Mouse (Mus musculus) stomach, postnatal 0 days (tissue): ENCODE measurements around the gene Zbtb9. TPM values are rescaled to one million over a fixed set of nuclear protein-coding genes. Genes with fewer than 3 reads are reported as not detected.
A peak's percentile ranks its signal among the peaks of the same experiment; 100 is the strongest.

ENCODE experiments used
- ATAC-seq: fragments of 200-750 bp; cut with Nextera tagmentation; 2 replicates; pipeline ENCODE4 v1.8.0; 2017; ENCODE audit not compliant: low FRiP score, low TSS enrichment
- DNase-seq: peaks from one replicate; pipeline ENCODE4 v3.0.0-alpha.2; 2016; ENCODE audit warnings: low spot score
- H3K27ac ChIP-seq: fragments of 300-500 bp; sonication (generic); replicated peaks from 2 replicates; pipeline ENCODE4 v1.5.1; 2014; ENCODE audit warnings: mild to moderate bottlenecking, control low read depth
- H3K27me3 ChIP-seq: fragments of 300-500 bp; sonication (generic); 2 replicates; pipeline ENCODE4 v1.6.1; 2014; ENCODE audit warnings: low read length; ENCODE audit not compliant: control insufficient read depth, insufficient read depth
- H3K36me3 ChIP-seq: fragments of 300-500 bp; sonication (generic); 2 replicates; pipeline ENCODE4 v1.6.1; 2014; ENCODE audit warnings: low read length, mixed read lengths; ENCODE audit not compliant: control insufficient read depth, insufficient read depth
- H3K4me1 ChIP-seq: fragments of 300-500 bp; sonication (generic); replicated peaks from 2 replicates; pipeline ENCODE4 v1.6.1; 2014; ENCODE audit warnings: antibody characterized with exemption; ENCODE audit not compliant: control insufficient read depth, insufficient read depth
- H3K4me2 ChIP-seq: fragments of 300-500 bp; sonication (generic); replicated peaks from 2 replicates; pipeline ENCODE4 v1.6.1; 2014; ENCODE audit warnings: low read depth, mild to moderate bottlenecking, control low read depth, moderate library complexity
- H3K4me3 ChIP-seq: fragments of 300-500 bp; sonication (generic); 2 replicates; pipeline ENCODE4 v1.5.1; 2014; ENCODE audit warnings: low read depth, low read length, control low read depth
- H3K9ac ChIP-seq: fragments of 300-500 bp; sonication (generic); 2 replicates; pipeline ENCODE4 v1.6.1; 2014; ENCODE audit warnings: mild to moderate bottlenecking, low read length, control low read depth, mixed read lengths
- H3K9me3 ChIP-seq: fragments of 300-500 bp; sonication (generic); 2 replicates; pipeline ENCODE4 v1.6.1; 2016; ENCODE audit warnings: low read length; ENCODE audit not compliant: control insufficient read depth
- CTCF ChIP-seq: IDR thresholded peaks from 2 replicates; pipeline ENCODE4 v1.5.1; 2016; ENCODE audit warnings: antibody characterized with exemption, low read depth, mild to moderate bottlenecking, moderate library complexity
- EP300 ChIP-seq: optimal IDR thresholded peaks from 2 replicates; pipeline ENCODE3; 2016; ENCODE audit warnings: antibody characterized with exemption
- WGBS: fragments of 180-500 bp; shearing (Covaris S2); extraction: QIAGEN DNeasy Blood & Tissue Kit; methylation state at CpG from one replicate; pipeline ENCODE4 v1.1.7; 2014; 5-methylcytosine and 5-hydroxymethylcytosine counted together
- polyA plus RNA-seq: library from polyadenylated mRNA; unstranded; fragments of >200 nt; fragmentation: Nextera tagmentation; extraction: Ambion mirVana; gene quantifications from 2 replicates; pipeline ENCODE4 v1.2.1, GENCODE M21; 2015

Gene Zbtb9
- polyA plus RNA-seq, 1 experiment from 2014 or later = 6.9 TPM

DNA sequence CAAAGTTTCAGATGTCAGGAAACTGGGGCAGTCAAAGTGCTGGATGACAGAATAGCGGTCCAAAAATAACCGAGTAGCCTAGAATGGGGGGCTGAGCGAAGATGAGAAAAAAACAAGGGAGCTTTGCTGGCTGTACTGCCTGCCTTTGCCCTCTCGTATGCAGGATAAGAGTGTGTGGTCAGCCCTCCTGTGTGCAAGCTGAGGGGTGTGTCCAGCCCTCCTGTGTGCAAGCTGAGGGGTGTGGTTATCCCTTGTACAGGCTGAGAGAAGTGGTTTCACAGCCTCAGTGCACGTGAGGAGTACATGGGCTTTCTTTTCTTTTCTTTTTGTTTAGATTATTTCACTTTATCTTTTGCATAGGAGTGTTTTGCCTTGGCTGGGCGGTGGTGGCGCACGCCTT lies 22.6 kb downstream of the Zbtb9 start:
- DNase-seq (peak; percentile 45), ATAC-seq (peak; percentile 57; the same call in 1 of the 2 replicates)
- Histone ChIP-seq H3K27ac (no peak overlapping the region), H3K27me3 (no peaks in the 10 kb centered on the region), H3K4me1 (no peaks in the 10 kb centered on the region), H3K9me3 (no peaks in the 10 kb centered on the region), H3K4me2 (no peak overlapping the region), H3K9ac (no peak overlapping the region), H3K36me3 (no peaks in the 10 kb centered on the region), H3K4me3 (no peak overlapping the region)
- TF ChIP-seq EP300 (no peak), CTCF (no peak)
- 53% methylated on average over 8 of the region's 8 CpGs for WGBS

GRCm38 (mm10) chr17:26997661-26998060 lies 24.7 kb downstream of the Zbtb9 start:
- H3K4me2 ChIP-seq = no peak overlapping the region
- H3K27ac ChIP-seq = no peak overlapping the region
- ATAC-seq (no peak), DNase-seq (no peak)
- no peaks in the 10 kb centered on the region for H3K36me3 ChIP-seq
- H3K4me3 ChIP-seq = no peak overlapping the region
- H3K9ac ChIP-seq = no peak overlapping the region
- no peaks in the 10 kb centered on the region for H3K9me3 ChIP-seq
- no peak for TF ChIP-seq EP300
- no peak for TF ChIP-seq CTCF
- 82% methylated on average over 4 of the region's 4 CpGs for WGBS
- no peaks in the 10 kb centered on the region for H3K27me3 ChIP-seq
- no peaks in the 10 kb centered on the region for H3K4me1 ChIP-seq

GRCm38 (mm10) chr17:26998283-26998682 lies 25.3 kb downstream of the Zbtb9 start:
- TF ChIP-seq CTCF (no peak), EP300 (no peak)
- Histone ChIP-seq H3K27ac (no peak overlapping the region), H3K4me1 (no peaks in the 10 kb centered on the region), H3K27me3 (no peaks in the 10 kb centered on the region), H3K9ac (no peak overlapping the region), H3K36me3 (no peaks in the 10 kb centered on the region), H3K9me3 (no peaks in the 10 kb centered on the region), H3K4me2 (no peak overlapping the region), H3K4me3 (no peak overlapping the region)
- no peak for DNase-seq
- 77% methylated on average over 15 of the region's 15 CpGs for WGBS
- no peak for ATAC-seq

DNA sequence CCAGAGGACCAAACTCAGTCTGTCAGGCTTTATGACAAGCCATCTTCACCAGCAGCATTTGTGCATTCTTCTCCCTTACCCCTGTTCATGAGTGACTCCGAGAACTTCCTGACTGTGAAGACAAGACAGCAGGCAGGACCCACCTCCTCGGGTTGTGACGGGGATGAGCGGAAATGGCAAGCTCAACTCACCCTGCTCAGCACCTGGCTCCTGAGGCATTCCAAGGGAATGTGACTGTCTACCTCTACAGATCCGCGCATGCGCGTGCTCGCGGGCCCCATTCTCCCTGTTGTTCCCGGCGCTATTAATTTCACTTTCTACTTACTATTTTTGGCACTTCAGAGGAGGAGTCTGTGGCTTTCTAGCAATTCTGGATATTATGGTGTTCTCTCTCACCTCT lies 27.0 kb downstream of the Zbtb9 start:
- H3K27ac ChIP-seq = no peak overlapping the region
- no peak overlapping the region for H3K4me2 ChIP-seq
- WGBS = 61% methylated on average over 12 of the region's 12 CpGs

GRCm38 (mm10) chr17:27001151-27001550 lies 28.2 kb downstream of the Zbtb9 start:
- WGBS = 70% methylated on average over 7 of the region's 7 CpGs
- TF ChIP-seq CTCF = peak; percentile 63
- TF ChIP-seq EP300 = no peak
- peak; percentile 34 for DNase-seq

More for the DNA sequence above, 27.0 kb downstream of the Zbtb9 start:
- H3K4me1 ChIP-seq = no peaks in the 10 kb centered on the region
- no peak overlapping the region for H3K4me3 ChIP-seq
- ATAC-seq = no peak
- TF ChIP-seq EP300 = no peak
- no peak for TF ChIP-seq CTCF
- no peak for DNase-seq
- H3K9me3 ChIP-seq = no peaks in the 10 kb centered on the region
- H3K27me3 ChIP-seq = no peaks in the 10 kb centered on the region
- H3K9ac ChIP-seq = no peak overlapping the region
- no peaks in the 10 kb centered on the region for H3K36me3 ChIP-seq

DNA sequence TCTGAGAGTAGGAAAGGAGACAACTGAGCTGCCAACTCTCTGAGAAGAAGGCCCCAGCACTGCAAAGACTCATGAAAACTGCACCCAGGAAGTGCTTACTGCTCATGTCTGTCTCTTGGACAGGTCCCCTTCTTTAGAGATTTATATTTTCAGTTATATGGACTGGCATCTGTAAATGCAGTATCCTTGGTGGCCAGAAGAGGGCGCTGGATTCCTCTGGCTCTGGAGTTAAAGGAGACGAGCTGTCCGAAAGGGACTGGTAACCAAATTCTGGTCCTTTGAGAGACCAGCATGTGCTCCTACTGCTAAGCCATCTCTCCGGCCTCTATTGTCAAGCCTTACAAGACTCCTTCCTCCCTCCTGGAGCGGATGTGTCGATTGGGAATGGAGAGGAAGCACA lies 28.9 kb downstream of the Zbtb9 start:
- ATAC-seq (no peak), DNase-seq (peak; percentile 50)
- no peak overlapping the region for H3K27ac ChIP-seq
- no peak overlapping the region for H3K9ac ChIP-seq
- whole genome bisulfite sequencing = 43% methylated on average over 6 of the region's 6 CpGs
- no peaks in the 10 kb centered on the region for H3K4me1 ChIP-seq
- H3K4me2 ChIP-seq = no peak overlapping the region
- H3K27me3 ChIP-seq = no peaks in the 10 kb centered on the region
- TF ChIP-seq EP300 = no peak
- peak; percentile 73 for TF ChIP-seq CTCF
- H3K36me3 ChIP-seq = no peaks in the 10 kb centered on the region
- no peaks in the 10 kb centered on the region for H3K9me3 ChIP-seq
- no peak overlapping the region for H3K4me3 ChIP-seq

More at GRCm38 (mm10) chr17:27001151-27001550, 28.2 kb downstream of the Zbtb9 start:
- Histone ChIP-seq H3K4me1 (no peaks in the 10 kb centered on the region), H3K4me2 (no peak overlapping the region), H3K36me3 (no peaks in the 10 kb centered on the region), H3K9ac (no peak overlapping the region), H3K27me3 (no peaks in the 10 kb centered on the region), H3K4me3 (no peak overlapping the region), H3K9me3 (no peaks in the 10 kb centered on the region), H3K27ac (no peak overlapping the region)
- ATAC-seq = 0 out of 2 replicates have a peak, but pooled peaks have one; percentile 16
